Mouse (Mus musculus): ENCODE results near the gene Gm12166. TPM values are rescaled to one million over a fixed set of nuclear protein-coding genes. Genes with fewer than 3 reads are reported as not detected.

Gene Gm12166
- polyA plus RNA-seq, 1 experiment, result 4.3 TPM

DNA sequence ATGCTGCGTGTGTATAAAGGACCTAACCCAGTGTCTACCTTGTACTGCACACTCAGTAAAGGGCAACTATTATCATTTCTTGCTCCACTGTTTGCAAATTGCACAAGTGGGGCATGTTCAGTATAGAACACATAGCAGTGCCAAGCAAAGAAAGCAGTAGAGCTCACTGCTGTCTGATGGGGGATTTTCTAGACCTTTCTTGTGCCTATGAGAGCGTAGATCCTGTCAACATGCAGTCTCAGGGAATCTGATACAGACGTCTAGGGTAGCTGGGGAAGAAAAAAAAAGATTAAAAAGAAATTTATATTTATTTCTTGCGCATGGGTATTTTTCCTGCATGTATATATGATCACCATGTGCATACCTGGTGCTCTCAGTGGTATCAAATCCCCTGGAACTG lies 18.0 kb upstream of the Gm12166 start:
- Histone ChIP-seq H3K79me2 (ENCODE audit: control insufficient read depth, insufficient read depth) (peaks cover 23% of the 10 kb centered on the region), H3K27me3 (ENCODE audit: control insufficient read depth, insufficient read depth, insufficient read length) (no peaks in the 10 kb centered on the region), H3K4me3 (no peak overlapping the region), H3K4me2 (ENCODE audit: low read depth) (no peak overlapping the region), H3K36me3 (ENCODE audit: control insufficient read depth, insufficient read depth) (peaks cover 18% of the 10 kb centered on the region), H3ac (ENCODE audit: control insufficient read depth, insufficient read length) (no peak overlapping the region)
- no peak for TF ChIP-seq SRF (IDR thresholded peaks at IDR 0.05; ENCODE audit: control insufficient read depth, insufficient read length, low read depth)
- no peak for TF ChIP-seq POLR2AphosphoS2 (IDR thresholded peaks at IDR 0.05; ENCODE audit: insufficient read length, low read depth)
- TF ChIP-seq USF1 (IDR thresholded peaks at IDR 0.05; ENCODE audit: low read depth), result no peak
- TF ChIP-seq E2F4 (IDR thresholded peaks at IDR 0.05; ENCODE audit: insufficient read depth), result no peak
- no peak for TF ChIP-seq POLR2A (IDR thresholded peaks at IDR 0.05; ENCODE audit: insufficient read length, low read depth)
- no peak for TF ChIP-seq REST (IDR thresholded peaks at IDR 0.05; ENCODE audit: insufficient read depth, insufficient read length)
- no peak for TF ChIP-seq TCF12 (IDR thresholded peaks at IDR 0.05; ENCODE audit: insufficient read depth, poor library complexity, severe bottlenecking)

DNA sequence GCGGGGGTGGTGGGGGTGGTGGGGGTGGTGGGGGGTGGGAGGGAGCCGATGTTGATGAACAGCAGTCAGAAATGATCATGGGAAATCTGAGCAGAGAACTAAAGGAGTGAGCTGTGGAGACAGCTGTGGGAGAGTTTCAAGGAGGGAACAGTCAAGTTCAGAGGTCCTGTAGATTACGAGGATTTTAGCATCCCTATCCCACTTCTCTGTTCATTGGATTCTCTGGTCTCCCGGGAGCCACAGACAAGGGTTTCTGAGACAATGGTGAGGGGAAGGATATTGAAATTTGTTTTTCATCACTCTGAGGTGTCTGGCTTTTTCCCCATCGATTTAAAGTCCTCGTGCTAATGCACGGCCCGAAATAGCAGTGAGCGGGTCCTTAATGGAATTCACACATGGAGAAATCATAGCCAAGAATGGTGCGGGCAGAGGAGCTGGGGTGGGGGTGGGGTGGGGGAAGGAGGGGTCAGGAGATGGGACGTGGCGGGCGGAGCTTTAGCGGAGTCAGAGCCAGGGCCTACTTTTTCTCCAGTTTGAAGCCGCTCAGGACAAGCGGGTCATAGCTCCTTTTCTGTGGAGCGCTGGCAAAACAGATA lies 17.4 kb upstream of the Gm12166 start:
- Histone ChIP-seq H3K4me2 (ENCODE audit: low read depth) (no peak overlapping the region), H3K4me3 (no peak overlapping the region)

DNA sequence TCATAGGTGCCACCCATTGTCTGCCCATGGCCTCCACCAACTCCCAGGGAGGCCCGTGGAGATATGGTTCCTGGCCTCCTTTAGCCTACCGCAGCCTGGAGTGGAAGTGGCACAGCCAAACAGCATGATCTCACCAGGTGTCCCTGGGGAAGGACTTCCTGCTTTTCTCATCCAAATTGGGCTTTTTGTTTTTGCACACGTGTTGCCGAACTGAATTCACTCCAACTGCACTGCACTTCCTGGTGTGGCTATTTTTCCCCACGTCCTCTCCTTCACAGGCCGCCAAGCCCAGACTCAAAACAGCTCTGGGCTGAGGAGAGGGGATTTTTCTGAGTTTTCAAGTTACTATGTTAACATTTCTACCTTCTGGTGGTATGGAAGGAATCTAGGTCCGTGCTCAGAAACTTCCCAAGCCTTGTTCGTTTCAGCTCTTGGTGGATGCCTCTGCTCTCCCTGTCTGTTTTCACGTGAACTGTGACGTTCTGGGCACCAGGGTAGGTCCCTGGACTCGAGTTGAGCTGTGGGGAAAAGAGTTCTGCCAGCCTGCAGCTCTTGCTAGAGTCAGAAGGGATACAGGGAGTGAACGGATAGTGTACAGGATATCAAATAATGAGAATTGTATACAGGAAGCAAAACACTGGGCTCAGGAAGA lies 16.8 kb upstream of the Gm12166 start:
- Histone ChIP-seq H3K4me3 (no peak overlapping the region), H3K79me2 (ENCODE audit: control insufficient read depth, insufficient read depth) (peaks cover 17% of the 10 kb centered on the region), H3K27me3 (ENCODE audit: control insufficient read depth, insufficient read depth, insufficient read length) (no peaks in the 10 kb centered on the region), H3K4me2 (ENCODE audit: low read depth) (no peak overlapping the region), H3ac (ENCODE audit: control insufficient read depth, insufficient read length) (no peak overlapping the region), H3K36me3 (ENCODE audit: control insufficient read depth, insufficient read depth) (peaks cover 13% of the 10 kb centered on the region)
- TF ChIP-seq MYOG (IDR thresholded peaks at IDR 0.05; ENCODE audit: control insufficient read depth in 1 of 3, insufficient read depth in 1 of 3, insufficient read length in 2 of 3, low read depth in 2 of 3) (no peak), CEBPB (IDR thresholded peaks at IDR 0.05; ENCODE audit: insufficient read depth, poor library complexity, severe bottlenecking) (no peak), POLR2AphosphoS2 (IDR thresholded peaks at IDR 0.05; ENCODE audit: insufficient read length, low read depth) (no peak), SRF (IDR thresholded peaks at IDR 0.05; ENCODE audit: control insufficient read depth, insufficient read length, low read depth) (no peak), POLR2A (IDR thresholded peaks at IDR 0.05; ENCODE audit: insufficient read length, low read depth) (no peak), E2F4 (IDR thresholded peaks at IDR 0.05; ENCODE audit: insufficient read depth) (no peak), MYOD1 (IDR thresholded peaks at IDR 0.05; ENCODE audit: control insufficient read depth in 1 of 3, insufficient read length in 2 of 3, low read depth in 2 of 3) (no peak), MAX (IDR thresholded peaks at IDR 0.05; ENCODE audit: low read depth) (no peak), TCF12 (IDR thresholded peaks at IDR 0.05; ENCODE audit: insufficient read depth, poor library complexity, severe bottlenecking) (no peak), TCF3 (IDR thresholded peaks at IDR 0.05; ENCODE audit: insufficient read length, low read depth) (no peak), REST (IDR thresholded peaks at IDR 0.05; ENCODE audit: insufficient read depth, insufficient read length) (no peak), USF1 (IDR thresholded peaks at IDR 0.05; ENCODE audit: low read depth) (no peak)

More for the DNA sequence above, 17.4 kb upstream of the Gm12166 start:
- H3K79me2 ChIP-seq (ENCODE audit: control insufficient read depth, insufficient read depth), result peaks cover 17% of the 10 kb centered on the region
- H3ac ChIP-seq (ENCODE audit: control insufficient read depth, insufficient read length), result no peak overlapping the region
- TF ChIP-seq USF1 (IDR thresholded peaks at IDR 0.05; ENCODE audit: low read depth) (no peak), MYOD1 (IDR thresholded peaks at IDR 0.05; ENCODE audit: control insufficient read depth in 1 of 3, insufficient read length in 2 of 3, low read depth in 2 of 3) (peak in 1 of 3 experiments; percentile 22), SRF (IDR thresholded peaks at IDR 0.05; ENCODE audit: control insufficient read depth, insufficient read length, low read depth) (no peak), REST (IDR thresholded peaks at IDR 0.05; ENCODE audit: insufficient read depth, insufficient read length) (no peak), POLR2A (IDR thresholded peaks at IDR 0.05; ENCODE audit: insufficient read length, low read depth) (no peak), POLR2AphosphoS2 (IDR thresholded peaks at IDR 0.05; ENCODE audit: insufficient read length, low read depth) (no peak), TCF12 (IDR thresholded peaks at IDR 0.05; ENCODE audit: insufficient read depth, poor library complexity, severe bottlenecking) (no peak), MAX (IDR thresholded peaks at IDR 0.05; ENCODE audit: low read depth) (no peak), MYOG (IDR thresholded peaks at IDR 0.05; ENCODE audit: control insufficient read depth in 1 of 3, insufficient read depth in 1 of 3, insufficient read length in 2 of 3, low read depth in 2 of 3) (no peak)
- H3K36me3 ChIP-seq (ENCODE audit: control insufficient read depth, insufficient read depth), result peaks cover 13% of the 10 kb centered on the region
- H3K27me3 ChIP-seq (ENCODE audit: control insufficient read depth, insufficient read depth, insufficient read length), result no peaks in the 10 kb centered on the region

DNA sequence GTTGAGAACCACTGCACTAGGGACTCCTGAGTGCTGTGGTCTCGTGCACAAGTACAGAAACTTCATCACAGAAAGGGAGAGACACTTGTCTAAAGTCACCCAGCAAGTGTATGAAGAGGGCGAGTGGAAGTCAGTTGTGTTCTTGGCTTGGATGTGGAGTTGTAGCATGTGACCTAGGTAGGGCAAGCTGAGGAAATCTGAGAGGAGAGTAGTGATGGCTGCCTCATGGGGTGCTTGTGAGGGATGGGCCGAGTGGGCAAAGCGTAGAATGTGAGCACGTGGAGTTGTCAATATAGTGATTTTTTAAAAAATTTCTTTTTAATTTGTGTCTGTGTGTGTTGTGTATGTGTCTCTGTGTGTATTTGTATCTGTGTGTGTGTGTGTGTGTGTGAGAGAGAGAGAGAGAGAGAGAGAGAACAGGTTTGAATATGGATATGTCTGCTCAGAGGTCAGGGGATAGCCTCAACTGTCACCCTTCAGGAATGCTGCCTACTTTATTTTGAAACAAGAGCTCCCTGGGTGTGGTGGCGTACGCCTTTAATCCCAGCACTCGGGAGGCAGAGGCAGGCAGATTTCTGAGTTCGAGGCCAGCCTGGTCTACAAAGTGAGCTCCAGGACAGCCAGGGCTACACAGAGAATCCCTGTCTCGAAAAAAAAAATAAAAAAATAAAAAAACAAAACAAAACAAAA lies 15.4 kb upstream of the Gm12166 start:
- no peaks in the 10 kb centered on the region for H3K27me3 ChIP-seq (ENCODE audit: control insufficient read depth, insufficient read depth, insufficient read length)
- TF ChIP-seq POLR2AphosphoS2 (IDR thresholded peaks at IDR 0.05; ENCODE audit: insufficient read length, low read depth) (peak; percentile 15), POLR2A (IDR thresholded peaks at IDR 0.05; ENCODE audit: insufficient read length, low read depth) (no peak)
- no peak overlapping the region for H3K4me3 ChIP-seq
- no peak overlapping the region for H3K4me2 ChIP-seq (ENCODE audit: low read depth)
- peaks cover 13% of the 10 kb centered on the region for H3K36me3 ChIP-seq (ENCODE audit: control insufficient read depth, insufficient read depth)
- no peak overlapping the region for H3ac ChIP-seq (ENCODE audit: control insufficient read depth, insufficient read length)
- H3K79me2 ChIP-seq (ENCODE audit: control insufficient read depth, insufficient read depth), result peaks cover 17% of the 10 kb centered on the region
